Mouse (Mus musculus) regulatory T cell (primary cell): ENCODE results near the gene Txk.

ENCODE experiments used
- in situ Hi-C: fragments of 300-600 bp; cut with MboI, MseI; formaldehyde crosslinking; loops from one replicate; pipeline ENCODE4 v1.15.1; 2025; ENCODE audit warnings: high pct_unique_total_duplicates

Txk gene

GRCm38 (mm10) chr5:72646131-72646530 lies 106.4 kb downstream of the Txk start:
- in situ Hi-C loops = loop anchor here (25.0 kb wide), 1 partner anchor 1891 kb away; the partner anchor contains the start of genes Fip1l1 and Scfd2
